Mouse (Mus musculus) lung, embryonic 16.5 days (tissue): ENCODE data around the gene Csrnp2. TPM values are rescaled to one million over a fixed set of nuclear protein-coding genes. Genes with fewer than 3 reads are reported as not detected.

Source experiments
- ATAC-seq: fragments of 200-750 bp; cut with Nextera tagmentation; 2 replicates; pipeline ENCODE4 v1.8.0; 2017; ENCODE audit warnings: low read depth, mild to moderate bottlenecking, moderate library complexity
- H3K27ac ChIP-seq: fragments of 300-500 bp; sonication (generic); 2 replicates; pipeline ENCODE4 v1.5.1; 2014; ENCODE audit warnings: mild to moderate bottlenecking, control low read depth, low read length
- H3K27me3 ChIP-seq: fragments of 300-500 bp; sonication (generic); 2 replicates; pipeline ENCODE4 v1.6.1; 2014; ENCODE audit warnings: low read depth, low read length, mixed read lengths; ENCODE audit not compliant: control insufficient read depth, insufficient read depth
- H3K36me3 ChIP-seq: fragments of 300-500 bp; sonication (generic); 2 replicates; pipeline ENCODE4 v1.6.1; 2014; ENCODE audit warnings: low read length; ENCODE audit not compliant: control insufficient read depth, insufficient read depth
- H3K4me1 ChIP-seq: fragments of 300-500 bp; sonication (generic); replicated peaks from 2 replicates; pipeline ENCODE4 v1.6.1; 2014; ENCODE audit warnings: low read length, mixed read lengths; ENCODE audit not compliant: control insufficient read depth, insufficient read depth
- H3K4me2 ChIP-seq: fragments of 300-500 bp; sonication (generic); 2 replicates; pipeline ENCODE4 v1.6.1; 2014; ENCODE audit warnings: low read depth, low read length, control low read depth
- H3K4me3 ChIP-seq: fragments of 300-500 bp; sonication (generic); 2 replicates; pipeline ENCODE4 v1.5.1; 2014; ENCODE audit warnings: mild to moderate bottlenecking, low read length, control low read depth
- H3K9ac ChIP-seq: fragments of 300-500 bp; sonication (generic); 2 replicates; pipeline ENCODE4 v1.6.1; 2014; ENCODE audit warnings: low read length, control low read depth
- H3K9me3 ChIP-seq: fragments of 300-500 bp; sonication (generic); 2 replicates; pipeline ENCODE4 v1.6.1; 2016; ENCODE audit warnings: low read length; ENCODE audit not compliant: control insufficient read depth
- WGBS: fragments of 180-500 bp; shearing (Covaris S2); extraction: QIAGEN DNeasy Blood & Tissue Kit; methylation state at CpG from one replicate; pipeline ENCODE4 v1.1.7; 2014; 5-methylcytosine and 5-hydroxymethylcytosine counted together
- polyA plus RNA-seq: library from polyadenylated mRNA; unstranded; fragments of >200 nt; fragmentation: Nextera tagmentation; extraction: Ambion mirVana; gene quantifications from 2 replicates; pipeline ENCODE4 v1.2.1, GENCODE M21; 2015

The Csrnp2 gene
- polyA plus RNA-seq, 1 experiment from 2014 or later: 10.6 TPM

GRCm38 (mm10) chr15:100487050-100487449 is 8.2 kb downstream of the Csrnp2 start:
- H3K4me1 ChIP-seq: peaks cover 22% of the 10 kb centered on the region
- H3K4me2 ChIP-seq: no peak overlapping the region
- no peak overlapping the region for H3K27ac ChIP-seq
- 70% methylated on average over 2 of the region's 2 CpGs for WGBS
- H3K36me3 ChIP-seq: peaks cover 10% of the 10 kb centered on the region
- H3K27me3 ChIP-seq: no peaks in the 10 kb centered on the region
- no peak overlapping the region for H3K9ac ChIP-seq
- ATAC-seq: no peak
- H3K4me3 ChIP-seq: no peak overlapping the region
- no peaks in the 10 kb centered on the region for H3K9me3 ChIP-seq

DNA sequence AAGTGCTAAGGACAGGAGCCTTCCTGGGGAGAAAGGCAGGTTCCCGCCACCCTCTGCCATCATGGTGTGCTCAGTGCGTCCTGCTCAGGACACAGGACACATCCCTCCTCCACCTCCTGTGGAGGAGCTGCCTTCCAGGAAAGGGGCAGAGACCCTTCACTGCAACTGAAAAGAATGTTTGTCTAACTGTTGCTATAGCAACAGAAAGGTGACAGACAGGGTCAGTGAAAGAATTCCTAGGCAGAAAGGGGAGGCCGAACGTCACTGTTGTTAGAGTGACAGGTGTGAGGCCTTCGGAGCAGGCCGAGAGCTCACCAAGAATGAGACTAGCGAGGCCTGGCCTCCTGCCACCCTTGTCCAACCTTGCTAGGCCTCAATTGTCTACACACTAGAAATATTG is 8.8 kb downstream of the Csrnp2 start:
- H3K9ac ChIP-seq: no peak overlapping the region
- H3K27ac ChIP-seq: peak overlapping the region; percentile 17; the same call in 1 of the 2 replicates
- H3K4me2 ChIP-seq: no peak overlapping the region
- H3K27me3 ChIP-seq: no peaks in the 10 kb centered on the region
- peaks cover 16% of the 10 kb centered on the region for H3K4me1 ChIP-seq
- no peaks in the 10 kb centered on the region for H3K9me3 ChIP-seq
- 25% methylated on average over 7 of the region's 7 CpGs for WGBS
- no peak overlapping the region for H3K4me3 ChIP-seq
- ATAC-seq: peak; percentile 73
- H3K36me3 ChIP-seq: peaks cover 16% of the 10 kb centered on the region

DNA sequence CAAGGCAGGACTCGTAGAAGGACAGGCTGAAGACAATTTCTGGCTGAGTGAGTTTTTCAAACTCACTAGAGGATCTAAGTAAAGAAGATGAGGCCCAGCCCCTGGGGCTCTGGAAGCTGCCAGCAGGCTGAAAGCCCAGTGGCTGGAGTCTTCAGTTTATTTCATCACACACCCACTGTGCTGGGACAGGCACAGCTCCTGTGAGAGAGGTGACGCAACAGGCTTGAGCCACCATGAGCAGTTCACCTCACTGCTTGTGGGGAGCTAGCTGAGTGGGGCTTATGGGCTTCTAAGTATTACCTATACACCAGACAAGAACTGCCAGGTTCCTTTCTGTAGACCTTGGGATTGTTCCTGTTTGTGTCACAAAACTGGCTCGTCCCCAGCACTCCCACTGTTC is 9.7 kb downstream of the Csrnp2 start:
- H3K4me1 ChIP-seq: peaks cover 14% of the 10 kb centered on the region
- H3K9ac ChIP-seq: no peak overlapping the region
- H3K36me3 ChIP-seq: peaks cover 24% of the 10 kb centered on the region
- 70% methylated on average over 3 of the region's 3 CpGs for WGBS
- no peak overlapping the region for H3K27ac ChIP-seq
- H3K9me3 ChIP-seq: no peaks in the 10 kb centered on the region
- H3K4me3 ChIP-seq: no peak overlapping the region
- H3K4me2 ChIP-seq: no peak overlapping the region
- ATAC-seq: no peak
- no peaks in the 10 kb centered on the region for H3K27me3 ChIP-seq

DNA sequence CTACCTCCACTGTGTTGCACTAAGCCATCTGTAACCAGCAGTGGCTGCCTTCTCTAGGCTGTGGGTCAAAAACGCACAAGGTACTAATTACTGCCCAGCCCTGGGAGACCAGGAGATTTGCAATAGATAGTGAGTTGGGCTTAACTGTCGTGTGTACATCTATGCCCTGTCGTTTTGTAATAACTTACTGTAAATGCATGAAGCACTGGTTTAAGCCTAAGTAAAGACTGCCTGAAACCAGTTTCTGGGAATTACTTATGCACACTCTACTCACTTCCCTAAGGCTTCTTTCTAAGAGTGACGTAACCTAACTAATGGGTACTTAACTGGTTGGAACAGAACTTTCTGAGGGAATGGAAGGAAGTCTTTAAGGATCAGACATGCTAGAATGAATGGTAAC is 16.4 kb downstream of the Csrnp2 start:
- H3K4me2 ChIP-seq: no peak overlapping the region
- H3K36me3 ChIP-seq: peaks cover 34% of the 10 kb centered on the region
- no peaks in the 10 kb centered on the region for H3K27me3 ChIP-seq
- H3K4me3 ChIP-seq: no peak overlapping the region
- H3K4me1 ChIP-seq: no peaks in the 10 kb centered on the region
- H3K9me3 ChIP-seq: no peaks in the 10 kb centered on the region
- H3K9ac ChIP-seq: no peak overlapping the region
- ATAC-seq: no peak
- WGBS: 85% methylated on average over 4 of the region's 4 CpGs
- H3K27ac ChIP-seq: no peak overlapping the region

DNA sequence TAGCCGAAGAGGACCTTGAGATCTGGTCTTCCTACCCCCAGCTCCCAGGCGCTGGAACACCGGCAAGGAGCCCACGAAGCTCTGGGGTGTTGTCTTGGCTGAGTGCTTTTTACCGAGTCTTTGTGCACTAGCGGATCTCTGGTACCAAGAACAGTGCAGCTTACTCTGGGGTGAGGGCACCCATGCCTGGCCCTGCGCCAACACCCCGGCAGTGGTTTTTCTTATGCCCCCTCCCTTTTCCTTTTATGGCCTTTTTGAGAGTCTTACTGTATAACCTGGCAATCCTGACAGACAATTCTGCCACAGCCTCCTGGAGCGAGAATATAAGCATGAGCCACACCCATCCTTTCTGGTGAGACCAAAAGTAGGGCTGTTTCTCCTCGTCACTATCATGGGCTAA is 16.9 kb downstream of the Csrnp2 start:
- Histone ChIP-seq H3K4me2 (no peak overlapping the region), H3K4me1 (no peaks in the 10 kb centered on the region), H3K9me3 (no peaks in the 10 kb centered on the region), H3K27me3 (no peaks in the 10 kb centered on the region), H3K9ac (no peak overlapping the region), H3K4me3 (no peak overlapping the region), H3K27ac (no peak overlapping the region), H3K36me3 (peaks cover 33% of the 10 kb centered on the region)
- no peak for ATAC-seq
- WGBS: 75% methylated on average over 10 of the region's 10 CpGs

DNA sequence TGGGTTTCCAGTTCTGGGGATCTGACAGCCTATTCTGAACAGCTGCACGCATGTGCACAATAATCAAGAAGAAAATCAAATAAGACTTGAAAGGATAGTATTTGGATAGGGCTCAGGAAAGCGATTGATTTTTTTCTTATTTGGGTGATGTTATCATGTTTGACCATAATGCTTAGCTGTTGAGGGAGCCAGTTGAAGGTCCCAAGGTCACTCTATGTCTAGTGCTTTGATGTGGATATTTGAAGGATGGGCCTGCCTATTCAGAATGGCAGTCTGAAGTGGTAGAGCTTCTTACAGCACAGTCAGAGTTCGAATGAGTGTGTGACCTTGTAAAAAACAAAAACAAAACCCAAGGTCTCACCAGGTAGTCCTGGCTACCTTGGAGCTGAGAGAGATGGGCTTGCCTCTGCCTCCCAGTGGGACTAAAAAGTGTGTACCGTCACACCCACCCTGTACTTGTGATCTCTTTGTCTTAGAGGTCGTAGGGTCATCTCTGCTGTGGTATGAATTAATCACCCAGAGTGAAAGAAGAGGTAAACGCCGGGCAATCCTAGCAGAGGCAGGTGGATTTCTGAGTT is 21.3 kb downstream of the Csrnp2 start:
- H3K4me3 ChIP-seq: no peak overlapping the region
- H3K27ac ChIP-seq: no peak overlapping the region
- no peak overlapping the region for H3K9ac ChIP-seq
- H3K9me3 ChIP-seq: no peaks in the 10 kb centered on the region
- ATAC-seq: no peak
- peaks cover 9% of the 10 kb centered on the region for H3K4me1 ChIP-seq
- H3K36me3 ChIP-seq: peaks cover 24% of the 10 kb centered on the region
- 74% methylated on average over 7 of the region's 7 CpGs for WGBS
- H3K27me3 ChIP-seq: no peaks in the 10 kb centered on the region
- H3K4me2 ChIP-seq: no peak overlapping the region

- peaks cover 7% of the 10 kb centered on the region for H3K36me3 ChIP-seq
- no peaks in the 10 kb centered on the region for H3K9me3 ChIP-seq
- H3K4me3 ChIP-seq: peak overlapping the region; percentile 85
- 48% methylated on average over 10 of the region's 10 CpGs for WGBS
- peaks cover 14% of the 10 kb centered on the region for H3K4me1 ChIP-seq
- H3K27ac ChIP-seq: no peak overlapping the region
- no peaks in the 10 kb centered on the region for H3K27me3 ChIP-seq
- no peak overlapping the region for H3K9ac ChIP-seq
- no peak for ATAC-seq
- peak overlapping the region; percentile 97 for H3K4me2 ChIP-seq
Measured at GRCm38 (mm10) chr15:100470037-100470436, 25.3 kb downstream of the Csrnp2 start.

GRCm38 (mm10) chr15:100469189-100469545 is 26.1 kb downstream of the Csrnp2 start:
- H3K36me3 ChIP-seq: peaks cover 7% of the 10 kb centered on the region
- H3K9ac ChIP-seq: peak overlapping the region; percentile 87
- H3K27me3 ChIP-seq: no peaks in the 10 kb centered on the region
- under 1% methylated on average over 19 of the region's 19 CpGs for WGBS
- H3K4me2 ChIP-seq: peak overlapping the region; percentile 97
- no peak; the same call in 1 of the 2 replicates for ATAC-seq
- peak overlapping the region; percentile 85 for H3K4me3 ChIP-seq
- peaks cover 14% of the 10 kb centered on the region for H3K4me1 ChIP-seq
- H3K27ac ChIP-seq: peak overlapping the region; percentile 29; the same call in 1 of the 2 replicates
- no peaks in the 10 kb centered on the region for H3K9me3 ChIP-seq

DNA sequence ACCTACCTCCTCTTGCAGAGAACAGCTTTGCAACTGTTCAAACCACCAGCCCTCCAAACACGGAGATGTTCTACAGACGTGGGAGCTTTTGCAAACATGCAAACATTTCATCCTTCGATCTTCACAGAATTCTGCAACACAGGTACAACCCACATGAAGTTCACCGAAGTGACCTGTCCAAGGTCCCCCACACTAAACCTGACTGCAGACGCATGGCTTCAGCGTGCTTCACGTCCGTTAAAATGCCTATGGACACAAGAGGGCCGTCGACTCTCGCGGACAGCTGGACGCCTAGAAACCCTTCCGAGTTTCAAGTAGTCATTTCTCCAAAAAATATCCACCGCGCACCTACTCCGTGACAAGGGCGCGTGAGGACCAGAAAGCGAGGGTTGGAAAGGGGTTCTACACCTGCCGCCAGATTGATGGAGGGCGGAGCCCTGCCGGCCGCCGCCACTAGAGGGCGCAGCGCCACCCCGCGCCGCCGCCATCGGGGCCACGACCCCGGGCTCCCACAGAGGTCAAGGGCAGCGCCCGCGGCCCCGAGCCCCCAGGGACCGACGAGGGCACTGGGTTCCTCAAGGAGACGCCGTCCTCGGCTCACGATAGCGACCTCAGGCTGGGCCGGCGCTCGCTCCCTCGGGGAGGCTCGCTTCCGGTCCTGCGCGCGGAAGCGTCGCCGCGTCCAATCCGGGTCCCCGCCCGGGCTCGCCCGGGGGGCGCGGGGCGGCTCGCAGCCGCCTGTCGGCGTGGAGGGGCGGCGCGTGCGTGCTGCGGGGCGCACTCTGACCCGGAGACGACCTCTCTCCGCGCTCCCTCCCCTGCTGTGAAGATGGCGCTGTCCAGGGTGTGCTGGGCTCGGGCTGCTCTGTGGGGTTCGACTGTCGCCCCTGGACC is 26.7 kb downstream of the Csrnp2 start, which contains the start of gene Letmd1:
Letmd1 (plus strand) TSS at position 729 of the 894 bp plus-strand sequence.
- Histone ChIP-seq H3K27me3 (no peaks in the 10 kb centered on the region), H3K4me1 (peaks cover 14% of the 10 kb centered on the region), H3K36me3 (peaks cover 7% of the 10 kb centered on the region), H3K4me3 (peak within 1 kb of the TSS; percentile 85), H3K27ac (peak within 1 kb of the TSS; percentile 70), H3K9ac (peak within 1 kb of the TSS; percentile 87), H3K9me3 (no peaks in the 10 kb centered on the region), H3K4me2 (peak within 1 kb of the TSS; percentile 97)
- WGBS: 1% methylated on average over 68 of the region's 84 CpGs
- peak; percentile 96 for ATAC-seq
